Mouse (Mus musculus) stomach, embryonic 15.5 days (tissue): Measurements from ENCODE around the gene Hist1h2bj. TPM values are rescaled to one million over a fixed set of nuclear protein-coding genes. Genes with fewer than 3 reads are reported as not detected.
A peak's percentile ranks its signal among the peaks of the same experiment; 100 is the strongest.

Experiments used
- ATAC-seq: fragments of 200-750 bp; cut with Nextera tagmentation; 2 replicates; pipeline ENCODE4 v1.8.0; 2017; ENCODE audit warnings: low read depth, moderate number of reproducible peaks, moderate TSS enrichment; ENCODE audit not compliant: insufficient read depth, low FRiP score
- H3K27ac ChIP-seq: fragments of 300-500 bp; sonication (generic); 2 replicates; pipeline ENCODE4 v1.5.1; 2015; ENCODE audit warnings: mild to moderate bottlenecking, inconsistent platforms
- H3K27me3 ChIP-seq: fragments of 300-500 bp; sonication (generic); replicated peaks from 2 replicates; pipeline ENCODE4 v1.6.1; 2015; ENCODE audit warnings: inconsistent platforms
- H3K36me3 ChIP-seq: fragments of 300-500 bp; sonication (generic); 2 replicates; pipeline ENCODE4 v1.6.1; 2015; ENCODE audit warnings: inconsistent platforms
- H3K4me1 ChIP-seq: fragments of 300-500 bp; sonication (generic); 2 replicates; pipeline ENCODE4 v1.6.1; 2015; ENCODE audit warnings: inconsistent platforms
- H3K4me2 ChIP-seq: fragments of 300-500 bp; sonication (generic); 2 replicates; pipeline ENCODE4 v1.6.1; 2015; ENCODE audit warnings: mild to moderate bottlenecking, inconsistent platforms
- H3K4me3 ChIP-seq: fragments of 300-500 bp; sonication (generic); replicated peaks from 2 replicates; pipeline ENCODE4 v1.5.1; 2015; ENCODE audit warnings: inconsistent platforms
- H3K9ac ChIP-seq: fragments of 300-500 bp; sonication (generic); 2 replicates; pipeline ENCODE4 v1.6.1; 2015; ENCODE audit warnings: inconsistent platforms
- H3K9me3 ChIP-seq: fragments of 300-500 bp; sonication (generic); 2 replicates; pipeline ENCODE4 v1.6.1; 2016; ENCODE audit warnings: inconsistent platforms
- WGBS: fragments of 180-500 bp; shearing (Covaris S2); methylation state at CpG from one replicate; pipeline ENCODE4 v1.1.7; 2015; 5-methylcytosine and 5-hydroxymethylcytosine counted together
- polyA plus RNA-seq: library from polyadenylated mRNA; unstranded; fragments of >200 nt; fragmentation: Nextera tagmentation; extraction: Ambion mirVana; gene quantifications from 2 replicates; pipeline ENCODE4 v1.2.1, GENCODE M21; 2015

The Hist1h2bj gene
- polyA plus RNA-seq, 1 experiment from 2014 or later = 8.5 TPM

GRCm38 (mm10) chr13:22019934-22020835 lies 22.8 kb upstream of the Hist1h2bj start:
- ATAC-seq = peak; percentile 60; the same call in 1 of the 2 replicates
- 1% methylated on average over 44 of the region's 44 CpGs for WGBS

DNA sequence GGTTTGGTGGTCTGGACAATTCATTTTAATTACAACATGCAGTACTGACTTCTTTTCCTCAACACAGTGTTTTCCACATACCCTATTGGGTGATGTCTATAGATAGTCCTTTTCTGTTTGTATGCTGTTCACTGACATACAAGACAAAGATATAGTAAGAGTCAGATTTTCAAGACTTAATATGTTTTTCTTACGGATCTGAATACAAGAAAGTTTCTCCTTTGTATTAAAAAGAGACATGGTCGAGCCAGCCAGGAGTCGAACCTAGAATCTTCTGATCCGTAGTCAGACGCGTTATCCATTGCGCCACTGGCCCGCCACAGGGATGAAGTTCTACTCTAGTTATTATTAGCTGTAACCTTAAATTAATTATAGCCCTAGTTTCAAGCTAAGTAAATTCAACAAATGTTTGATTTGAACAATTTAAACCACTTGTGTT lies 22.1 kb upstream of the Hist1h2bj start:
- Histone ChIP-seq H3K4me1 (no peaks in the 10 kb centered on the region), H3K27me3 (no peaks in the 10 kb centered on the region), H3K4me2 (peak overlapping the region; percentile 76), H3K9me3 (no peaks in the 10 kb centered on the region), H3K27ac (no peak overlapping the region), H3K4me3 (peak overlapping the region; percentile 52), H3K36me3 (no peaks in the 10 kb centered on the region), H3K9ac (no peak overlapping the region; the same call in 1 of the 2 replicates)
- under 1% methylated on average over 8 of the region's 8 CpGs for WGBS
- peak; percentile 67 for ATAC-seq

More at GRCm38 (mm10) chr13:22019934-22020835, 22.8 kb upstream of the Hist1h2bj start:
- H3K27ac ChIP-seq = no peak overlapping the region
- no peaks in the 10 kb centered on the region for H3K9me3 ChIP-seq
- H3K4me2 ChIP-seq = peak overlapping the region; percentile 76
- H3K4me3 ChIP-seq = peak overlapping the region; percentile 52
- peaks cover 2% of the 10 kb centered on the region; the same call in 1 of the 2 replicates for H3K27me3 ChIP-seq
- no peaks in the 10 kb centered on the region for H3K36me3 ChIP-seq
- H3K4me1 ChIP-seq = no peaks in the 10 kb centered on the region
- peak overlapping the region; percentile 34; the same call in 1 of the 2 replicates for H3K9ac ChIP-seq

- Histone ChIP-seq H3K4me2 (peak overlapping the region; percentile 76), H3K4me3 (peak overlapping the region; percentile 52), H3K36me3 (no peaks in the 10 kb centered on the region), H3K4me1 (no peaks in the 10 kb centered on the region), H3K9ac (peak overlapping the region; percentile 29; the same call in 1 of the 2 replicates), H3K27ac (peak overlapping the region; percentile 13; the same call in 1 of the 2 replicates), H3K9me3 (no peaks in the 10 kb centered on the region), H3K27me3 (no peaks in the 10 kb centered on the region)
- under 1% methylated on average over 11 of the region's 11 CpGs for WGBS
- ATAC-seq = no peak
Measured at GRCm38 (mm10) chr13:22021581-22021980, 21.4 kb upstream of the Hist1h2bj start.

GRCm38 (mm10) chr13:22022241-22022640 lies 20.8 kb upstream of the Hist1h2bj start:
- Histone ChIP-seq H3K9ac (peak overlapping the region; percentile 29; the same call in 1 of the 2 replicates), H3K9me3 (no peaks in the 10 kb centered on the region), H3K4me3 (peak overlapping the region; percentile 52), H3K4me1 (no peaks in the 10 kb centered on the region), H3K4me2 (peak overlapping the region; percentile 76), H3K27me3 (no peaks in the 10 kb centered on the region), H3K27ac (no peak overlapping the region), H3K36me3 (no peaks in the 10 kb centered on the region)
- WGBS = under 1% methylated on average over 9 of the region's 9 CpGs
- peak; percentile 81 for ATAC-seq

DNA sequence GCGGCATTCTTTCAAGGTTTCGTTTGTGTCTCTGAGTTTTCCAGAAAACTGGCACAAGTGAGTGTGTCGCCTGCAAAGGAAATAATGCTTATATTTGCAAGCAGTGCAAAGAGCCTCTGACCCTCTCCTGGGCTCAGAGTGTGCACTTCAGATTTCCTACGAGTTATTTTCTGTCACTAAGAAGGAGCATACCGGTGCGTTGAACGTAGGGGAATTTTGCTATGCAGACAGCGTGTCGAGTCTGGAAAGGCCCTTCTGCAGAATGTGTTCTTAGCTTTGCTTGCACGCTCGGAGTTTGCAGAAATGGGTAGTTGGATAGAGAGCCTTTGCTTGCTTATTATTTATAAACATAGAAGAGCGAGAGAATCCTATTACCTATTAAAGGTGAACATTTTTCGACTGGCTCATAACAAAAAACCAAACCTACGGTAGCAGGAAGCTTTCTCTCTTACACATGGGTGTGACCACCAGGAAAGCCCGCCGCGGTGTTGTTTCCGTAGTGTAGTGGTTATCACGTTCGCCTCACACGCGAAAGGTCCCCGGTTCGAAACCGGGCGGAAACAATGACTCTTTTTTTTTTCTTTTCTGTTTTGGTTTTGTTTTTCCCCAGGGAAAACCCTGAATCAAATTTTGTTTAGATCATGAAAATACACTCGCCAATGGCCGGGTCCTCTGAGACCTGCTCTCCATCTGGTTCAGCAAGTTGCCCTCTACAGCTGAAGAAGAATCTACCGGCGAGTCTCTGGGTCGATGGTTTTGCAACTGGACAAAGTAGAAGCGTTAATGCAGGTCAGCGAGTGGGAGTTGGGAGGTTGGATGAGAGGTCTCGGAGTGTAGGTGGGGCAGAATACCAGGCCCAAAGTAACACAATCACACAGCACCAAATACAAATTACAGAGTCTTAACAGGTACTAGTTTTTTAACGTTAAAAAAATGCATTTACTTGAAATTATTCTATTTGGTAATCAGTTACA lies 16.7 kb upstream of the Hist1h2bj start:
- ATAC-seq = no peak

GRCm38 (mm10) chr13:22028673-22029460 lies 14.1 kb upstream of the Hist1h2bj start:
- 0 out of 2 replicates have a peak, but pooled peaks cover 3% of the 10 kb centered on the region for H3K4me1 ChIP-seq
- no peaks in the 10 kb centered on the region for H3K36me3 ChIP-seq
- no peaks in the 10 kb centered on the region for H3K9me3 ChIP-seq
- H3K9ac ChIP-seq = peak overlapping the region; percentile 65; the same call in 1 of the 2 replicates
- ATAC-seq = peak; percentile 86
- peak overlapping the region; percentile 57 for H3K4me3 ChIP-seq
- WGBS = 2% methylated on average over 40 of the region's 40 CpGs
- peak overlapping the region; percentile 69 for H3K4me2 ChIP-seq
- no peaks in the 10 kb centered on the region for H3K27me3 ChIP-seq
- peak overlapping the region; percentile 88 for H3K27ac ChIP-seq

More for the DNA sequence above, 16.7 kb upstream of the Hist1h2bj start:
- H3K27me3 ChIP-seq = no peaks in the 10 kb centered on the region
- peak overlapping the region; percentile 48 for H3K4me3 ChIP-seq
- 2% methylated on average over 35 of the region's 35 CpGs for WGBS
- H3K9me3 ChIP-seq = no peaks in the 10 kb centered on the region
- H3K9ac ChIP-seq = peak overlapping the region; percentile 48; the same call in 1 of the 2 replicates
- H3K4me2 ChIP-seq = peak overlapping the region; percentile 58
- H3K36me3 ChIP-seq = no peaks in the 10 kb centered on the region
- 0 out of 2 replicates have a peak, but pooled peaks cover 3% of the 10 kb centered on the region for H3K4me1 ChIP-seq
- H3K27ac ChIP-seq = peak overlapping the region; percentile 61

- no peak overlapping the region for H3K9ac ChIP-seq
- H3K4me2 ChIP-seq = no peak overlapping the region
- 36% methylated on average over 8 of the region's 8 CpGs for WGBS
- H3K27ac ChIP-seq = no peak overlapping the region
- no peak overlapping the region for H3K4me3 ChIP-seq
- H3K36me3 ChIP-seq = no peaks in the 10 kb centered on the region
- H3K4me1 ChIP-seq = 0 out of 2 replicates have a peak, but pooled peaks cover 3% of the 10 kb centered on the region
- no peaks in the 10 kb centered on the region for H3K27me3 ChIP-seq
- H3K9me3 ChIP-seq = no peaks in the 10 kb centered on the region
- ATAC-seq = no peak
Measured at GRCm38 (mm10) chr13:22029928-22030327, 13.1 kb upstream of the Hist1h2bj start.

DNA sequence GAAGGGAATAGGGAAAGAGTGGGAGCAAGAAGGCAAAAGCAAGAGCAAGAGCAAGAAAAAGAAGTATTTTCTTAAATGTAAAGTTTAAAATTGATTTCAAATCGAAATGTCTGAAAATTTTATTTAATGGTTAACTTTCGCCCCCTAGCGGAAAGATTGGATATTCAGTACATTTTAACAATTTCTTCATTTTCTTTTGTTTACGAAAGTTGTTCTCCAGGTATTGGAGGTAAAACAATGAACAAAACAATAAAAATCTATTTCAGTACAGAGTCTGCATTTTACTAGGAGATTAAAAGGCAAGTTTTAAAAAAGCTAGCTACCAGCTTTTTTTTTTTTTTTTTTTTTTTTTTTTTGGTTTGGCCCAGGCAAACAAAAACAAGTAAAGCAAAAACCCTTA lies 12.5 kb upstream of the Hist1h2bj start:
- Histone ChIP-seq H3K36me3 (no peaks in the 10 kb centered on the region), H3K9ac (no peak overlapping the region), H3K4me1 (0 out of 2 replicates have a peak, but pooled peaks cover 3% of the 10 kb centered on the region), H3K4me3 (no peak overlapping the region), H3K9me3 (no peaks in the 10 kb centered on the region), H3K27me3 (no peaks in the 10 kb centered on the region), H3K4me2 (no peak overlapping the region), H3K27ac (no peak overlapping the region)
- no peak for ATAC-seq
- WGBS = 9% methylated on average over 4 of the region's 4 CpGs

GRCm38 (mm10) chr13:22033741-22034442 lies 9.1 kb upstream of the Hist1h2bj start:
- Histone ChIP-seq H3K4me2 (peak overlapping the region; percentile 64), H3K36me3 (no peaks in the 10 kb centered on the region), H3K27me3 (no peaks in the 10 kb centered on the region), H3K9me3 (no peaks in the 10 kb centered on the region), H3K9ac (no peak overlapping the region), H3K4me1 (peaks cover 10% of the 10 kb centered on the region), H3K27ac (peak overlapping the region; percentile 88; the same call in 1 of the 2 replicates), H3K4me3 (peak overlapping the region; percentile 45; the same call in 1 of the 2 replicates)
- no peak for ATAC-seq
- WGBS = 44% methylated on average over 5 of the region's 5 CpGs
